Mouse (Mus musculus): ENCODE measurements around the gene Pold2.

GRCm38 (mm10) chr11:5870069-5870468 is 8.0 kb downstream of the Pold2 start:
- TF ChIP-seq MAFK (IDR thresholded peaks at IDR 0.05; ENCODE audit: borderline replicate concordance, low read depth, low read length) = no peak
- no peak for TF ChIP-seq MEF2A (IDR thresholded peaks at IDR 0.05; ENCODE audit: extremely low read depth, insufficient replicate concordance, low read depth, low read length, poor library complexity, severe bottlenecking)
- TF ChIP-seq EP300 (IDR thresholded peaks at IDR 0.05; ENCODE audit: low read depth in 1 of 2, low read length in 2 of 2) = no peak
- no peak for TF ChIP-seq CTCF (IDR thresholded peaks at IDR 0.05 in 2 of 3, conservative IDR thresholded peaks at IDR 0.05 in 1 of 3; ENCODE audit: control insufficient read depth in 1 of 3, insufficient read depth in 1 of 3, low read depth in 2 of 3, low read length in 3 of 3, poor library complexity in 1 of 3, severe bottlenecking in 1 of 3)
- TF ChIP-seq TAL1 (IDR thresholded peaks at IDR 0.05; ENCODE audit: low read length) = no peak
- TF ChIP-seq POLR2AphosphoS2 (IDR thresholded peaks at IDR 0.05; ENCODE audit: low read length) = no peak
- no peak; a peak in 1 of 4 replicates for TF ChIP-seq POLR2A (IDR thresholded peaks at IDR 0.05; ENCODE audit: control insufficient read depth in 1 of 2, insufficient read depth in 1 of 2, low read depth in 1 of 2, low read length in 2 of 2, poor library complexity in 1 of 2)

Data from MEL (cell line).